Mouse (Mus musculus) forebrain, embryonic 15.5 days (tissue): ENCODE data around the gene Erich6b. TPM values are rescaled to one million over a fixed set of nuclear protein-coding genes. Genes with fewer than 3 reads are reported as not detected.

Source experiments
- ATAC-seq: fragments of 200-750 bp; cut with Nextera tagmentation; replicated peaks from 2 replicates; pipeline ENCODE4 v1.8.0; 2017; ENCODE audit warnings: mild to moderate bottlenecking, moderate TSS enrichment, moderate library complexity
- H3K27ac ChIP-seq: fragments of 300-500 bp; sonication (generic); replicated peaks from 2 replicates; pipeline ENCODE4 v1.5.1; 2015; ENCODE audit warnings: mild to moderate bottlenecking, inconsistent platforms
- H3K27me3 ChIP-seq: fragments of 300-500 bp; sonication (generic); 2 replicates; pipeline ENCODE4 v1.6.1; 2015; ENCODE audit warnings: inconsistent platforms
- H3K36me3 ChIP-seq: fragments of 300-500 bp; sonication (generic); 2 replicates; pipeline ENCODE4 v1.6.1; 2015; ENCODE audit warnings: mild to moderate bottlenecking, inconsistent platforms
- H3K4me1 ChIP-seq: fragments of 300-500 bp; sonication (generic); 2 replicates; pipeline ENCODE4 v1.6.1; 2015; ENCODE audit warnings: inconsistent platforms
- H3K4me2 ChIP-seq: fragments of 300-500 bp; sonication (generic); replicated peaks from 2 replicates; pipeline ENCODE4 v1.6.1; 2015; ENCODE audit warnings: mild to moderate bottlenecking, inconsistent platforms
- H3K4me3 ChIP-seq: fragments of 300-500 bp; sonication (generic); 2 replicates; pipeline ENCODE4 v1.5.1; 2015; ENCODE audit warnings: mild to moderate bottlenecking, inconsistent platforms
- H3K9ac ChIP-seq: fragments of 300-500 bp; sonication (generic); replicated peaks from 2 replicates; pipeline ENCODE4 v1.6.1; 2015; ENCODE audit warnings: mild to moderate bottlenecking, inconsistent platforms
- H3K9me3 ChIP-seq: fragments of 300-500 bp; sonication (generic); 2 replicates; pipeline ENCODE4 v1.6.1; 2016; ENCODE audit warnings: inconsistent platforms
- WGBS: fragments of 180-500 bp; shearing (Covaris S2); methylation state at CpG from one replicate; pipeline ENCODE4 v1.1.7; 2015; ENCODE audit warnings: mixed read lengths; 5-methylcytosine and 5-hydroxymethylcytosine counted together
- polyA plus RNA-seq: library from polyadenylated mRNA; unstranded; fragments of >200 nt; fragmentation: Nextera tagmentation; extraction: Ambion mirVana; gene quantifications from 2 replicates; pipeline ENCODE4 v1.2.1, GENCODE M21; 2015

Gene Erich6b
- polyA plus RNA-seq, 1 experiment from 2014 or later: not detected

DNA sequence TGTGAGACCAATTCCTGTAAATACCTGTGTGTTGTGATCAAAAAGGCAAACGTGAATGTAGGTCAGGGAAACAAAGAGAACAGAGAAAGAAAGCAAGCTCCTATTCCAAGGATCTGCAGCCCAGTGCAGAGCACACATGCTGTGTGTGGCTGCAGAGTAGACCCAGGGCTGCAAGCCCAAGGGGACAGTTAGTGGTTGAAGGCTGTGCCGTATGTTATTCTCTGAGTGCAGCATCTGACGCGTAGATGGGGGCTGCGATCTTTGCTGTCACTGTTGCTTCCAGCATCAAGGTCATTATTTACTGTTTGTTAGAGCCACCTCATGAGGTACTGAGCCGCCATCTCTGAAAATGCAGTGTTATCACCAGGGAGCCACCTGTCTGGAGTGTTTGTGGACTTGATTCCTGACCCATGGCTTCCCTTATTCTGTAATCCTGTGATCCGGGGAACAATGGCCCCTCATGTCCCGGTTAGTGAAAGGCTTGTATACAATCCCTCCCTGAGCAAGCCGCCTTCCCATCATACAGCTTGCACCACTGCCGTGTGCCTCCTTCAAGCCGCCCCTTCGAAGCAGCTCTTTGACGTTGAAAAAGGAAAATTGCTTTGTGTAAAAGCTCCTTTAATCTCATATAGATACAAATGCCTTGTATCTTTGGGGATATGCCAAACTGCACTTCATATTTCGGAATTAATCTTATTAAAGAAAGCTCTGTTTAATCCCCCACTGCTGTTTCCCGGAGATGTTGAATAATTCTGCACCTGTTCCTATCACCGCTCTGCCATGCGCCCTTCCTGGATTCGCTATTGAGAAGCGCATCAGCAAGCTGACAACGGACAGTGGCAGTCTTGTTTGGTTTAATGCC is 5.1 kb downstream of the Erich6b start:
- Histone ChIP-seq H3K27ac (peak overlapping the region; percentile 47; the same call in 1 of the 2 replicates), H3K9ac (peak overlapping the region; percentile 32), H3K27me3 (no peaks in the 10 kb centered on the region), H3K9me3 (no peaks in the 10 kb centered on the region), H3K4me2 (peak overlapping the region; percentile 19; the same call in 1 of the 2 replicates), H3K4me1 (peaks cover 15% of the 10 kb centered on the region), H3K36me3 (no peaks in the 10 kb centered on the region), H3K4me3 (no peak overlapping the region; the same call in 1 of the 2 replicates)
- 21% methylated on average over 20 of the region's 20 CpGs for WGBS
- ATAC-seq: peak; percentile 71

DNA sequence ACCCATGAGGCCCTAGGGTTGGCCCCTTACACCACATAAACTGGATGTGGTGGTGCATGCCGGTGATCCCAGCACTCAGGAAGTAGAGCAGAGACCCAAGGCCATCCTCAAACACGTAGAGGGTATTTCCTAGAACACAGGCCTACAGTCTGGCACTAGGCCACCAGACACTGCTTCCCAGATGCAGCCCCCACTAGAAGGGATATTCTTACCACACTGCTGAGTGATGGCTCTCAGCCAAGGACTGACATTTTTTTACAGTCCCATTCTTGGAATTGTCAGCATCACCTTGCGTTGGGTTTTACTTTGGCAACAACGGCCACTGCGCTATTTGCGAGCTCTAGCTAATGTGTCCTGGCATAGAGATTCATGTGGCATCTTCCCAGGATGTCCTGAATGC is 18.9 kb downstream of the Erich6b start:
- no peaks in the 10 kb centered on the region for H3K27me3 ChIP-seq
- no peak overlapping the region for H3K4me2 ChIP-seq
- H3K9me3 ChIP-seq: no peaks in the 10 kb centered on the region
- no peak overlapping the region for H3K27ac ChIP-seq
- H3K4me1 ChIP-seq: peaks cover 12% of the 10 kb centered on the region
- WGBS: 60% methylated on average over 6 of the region's 6 CpGs
- ATAC-seq: no peak
- H3K9ac ChIP-seq: no peak overlapping the region
- no peak overlapping the region for H3K4me3 ChIP-seq
- H3K36me3 ChIP-seq: no peaks in the 10 kb centered on the region

DNA sequence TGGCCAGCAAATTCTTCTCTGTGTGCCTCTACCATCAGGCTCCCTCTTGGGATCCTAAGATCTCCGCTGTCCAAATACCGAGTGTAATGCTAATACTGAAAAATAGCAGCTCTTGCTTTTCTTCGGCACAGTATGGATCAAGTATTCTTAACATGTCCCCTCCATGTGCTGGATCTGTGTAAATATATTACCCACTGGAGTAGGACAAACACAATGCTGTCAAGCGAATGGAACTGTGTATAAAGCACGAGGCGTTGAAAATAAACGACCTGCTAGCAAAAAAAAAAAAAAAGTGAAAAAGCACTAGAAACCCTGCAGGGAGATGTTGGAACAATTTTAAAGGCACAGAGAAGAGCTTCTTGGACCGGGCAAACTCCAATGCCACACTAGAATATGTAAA is 19.5 kb downstream of the Erich6b start:
- H3K9me3 ChIP-seq: no peaks in the 10 kb centered on the region
- H3K9ac ChIP-seq: no peak overlapping the region
- no peak overlapping the region for H3K4me3 ChIP-seq
- ATAC-seq: no peak
- WGBS: 33% methylated on average over 8 of the region's 8 CpGs
- peaks cover 12% of the 10 kb centered on the region for H3K4me1 ChIP-seq
- H3K36me3 ChIP-seq: no peaks in the 10 kb centered on the region
- H3K27me3 ChIP-seq: no peaks in the 10 kb centered on the region
- H3K27ac ChIP-seq: no peak overlapping the region
- no peak overlapping the region for H3K4me2 ChIP-seq

DNA sequence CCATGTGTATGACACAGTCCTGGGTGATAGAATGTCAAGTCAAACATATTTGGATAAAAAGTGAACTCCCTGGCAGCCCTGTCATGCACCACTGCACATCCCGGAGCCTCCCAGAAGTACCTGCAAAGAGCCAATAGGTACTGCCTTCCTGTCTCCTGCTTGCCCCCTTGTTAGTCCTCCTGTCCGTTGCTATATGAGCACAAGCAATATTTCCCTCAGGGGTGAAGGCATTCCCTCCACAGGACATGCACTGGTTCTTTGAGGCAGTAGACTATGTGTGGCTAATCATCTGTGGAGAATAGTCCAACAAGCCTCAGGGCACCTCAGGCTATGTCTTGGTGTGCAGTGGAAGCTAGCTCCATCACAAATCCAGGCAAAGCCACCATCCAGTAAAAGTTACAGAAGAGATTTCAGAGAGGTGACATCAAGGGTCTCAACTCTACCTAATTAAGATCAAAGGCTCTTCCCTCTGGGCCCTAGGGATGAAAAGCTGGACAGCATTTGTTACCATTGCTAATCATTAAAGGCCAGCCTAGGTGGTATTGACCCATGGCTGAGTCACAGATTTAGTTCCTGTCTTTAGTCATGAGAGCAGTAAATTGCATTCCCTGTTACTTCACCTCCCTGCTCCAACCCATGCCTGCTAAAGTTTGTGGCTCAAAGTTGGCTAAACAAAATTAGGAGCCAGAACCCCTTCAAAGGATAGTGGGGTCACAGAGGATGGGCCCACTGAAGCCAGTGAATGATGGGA is 23.5 kb downstream of the Erich6b start:
- H3K27me3 ChIP-seq: no peaks in the 10 kb centered on the region
- H3K27ac ChIP-seq: no peak overlapping the region
- H3K4me3 ChIP-seq: no peak overlapping the region
- ATAC-seq: no peak
- H3K9me3 ChIP-seq: no peaks in the 10 kb centered on the region
- 87% methylated on average over 2 of the region's 2 CpGs for WGBS
- no peaks in the 10 kb centered on the region for H3K36me3 ChIP-seq
- peaks cover 11% of the 10 kb centered on the region for H3K4me1 ChIP-seq
- H3K4me2 ChIP-seq: no peak overlapping the region
- no peak overlapping the region for H3K9ac ChIP-seq

DNA sequence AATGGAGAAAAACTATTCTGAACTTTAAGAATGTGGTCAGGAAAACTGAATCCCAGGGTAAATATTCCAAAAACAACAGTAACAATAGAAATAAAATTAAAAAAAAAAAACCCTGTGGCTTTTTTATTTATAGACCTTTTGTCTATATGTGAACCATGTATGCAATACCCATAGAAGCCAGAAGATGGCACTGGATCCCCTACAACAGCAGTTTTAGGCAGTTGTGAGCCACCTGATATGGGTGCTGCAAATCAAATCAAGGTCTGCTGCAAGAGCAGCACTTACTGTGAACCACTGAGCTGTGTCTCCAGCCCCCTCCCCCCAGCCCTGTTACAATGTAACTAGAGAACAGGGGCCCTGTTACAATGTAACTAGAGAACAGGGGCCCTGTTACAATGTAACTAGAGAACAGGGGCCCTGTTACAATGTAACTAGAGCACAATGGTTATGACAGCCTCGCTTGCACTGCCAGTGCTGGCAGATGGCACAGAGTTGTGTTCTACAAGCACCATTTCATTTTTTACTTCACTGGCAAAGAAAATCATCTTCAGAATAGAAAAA is 27.1 kb downstream of the Erich6b start:
- ATAC-seq: no peak

DNA sequence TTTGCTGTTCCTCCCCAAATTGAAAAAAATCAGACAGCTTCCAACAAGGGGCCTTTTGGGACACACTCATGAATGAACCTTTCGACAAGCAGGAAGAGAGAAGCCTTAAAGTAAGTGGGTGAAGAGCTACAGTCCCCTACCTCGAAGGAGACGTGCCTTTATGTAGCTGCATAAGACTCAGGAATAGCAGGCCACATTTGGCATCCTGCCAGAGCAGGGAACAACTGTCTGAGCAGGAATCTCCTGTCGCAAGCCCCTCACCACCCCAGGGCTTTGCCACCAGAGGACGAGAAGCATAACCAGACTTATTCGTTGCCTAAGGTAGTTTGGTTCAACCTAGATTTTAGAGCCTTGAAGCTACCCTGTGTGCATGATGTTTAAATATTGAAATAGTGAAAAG is 34.3 kb downstream of the Erich6b start:
- ATAC-seq: no peak
- Histone ChIP-seq H3K36me3 (no peaks in the 10 kb centered on the region), H3K4me3 (no peak overlapping the region), H3K27me3 (no peaks in the 10 kb centered on the region), H3K4me1 (no peaks in the 10 kb centered on the region), H3K9me3 (no peaks in the 10 kb centered on the region), H3K27ac (no peak overlapping the region), H3K4me2 (no peak overlapping the region), H3K9ac (no peak overlapping the region)
- WGBS: 39% methylated on average over 6 of the region's 6 CpGs

More for the DNA sequence above, 27.1 kb downstream of the Erich6b start:
- H3K27ac ChIP-seq: no peak overlapping the region
- H3K4me2 ChIP-seq: no peak overlapping the region
- H3K4me3 ChIP-seq: no peak overlapping the region
- H3K4me1 ChIP-seq: no peaks in the 10 kb centered on the region
- H3K9ac ChIP-seq: no peak overlapping the region
- 82% methylated on average over 1 of the region's 1 CpGs for WGBS
- H3K27me3 ChIP-seq: no peaks in the 10 kb centered on the region
- H3K36me3 ChIP-seq: no peaks in the 10 kb centered on the region
- H3K9me3 ChIP-seq: no peaks in the 10 kb centered on the region

DNA sequence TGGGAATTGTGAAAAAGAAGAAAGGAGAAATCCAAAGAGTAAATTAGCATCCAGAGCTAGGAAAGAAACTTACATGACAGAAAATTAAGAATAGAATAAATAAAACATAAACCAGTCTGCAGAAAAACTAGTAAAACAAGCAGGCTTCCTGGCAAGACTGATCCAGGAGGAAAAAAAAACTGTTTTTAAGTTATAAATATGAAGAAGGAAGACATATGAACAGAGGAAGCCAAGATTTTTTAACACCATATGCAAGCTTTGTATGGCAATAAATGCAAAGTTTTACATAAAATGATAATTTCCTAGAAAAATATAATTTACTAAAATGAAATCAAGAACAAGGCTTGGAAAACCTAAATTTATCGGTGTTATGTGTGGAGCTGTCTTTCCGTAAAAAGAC is 48.4 kb downstream of the Erich6b start:
- no peak overlapping the region for H3K4me2 ChIP-seq
- WGBS: 83% methylated on average over 2 of the region's 2 CpGs
- H3K9ac ChIP-seq: no peak overlapping the region
- no peaks in the 10 kb centered on the region for H3K4me1 ChIP-seq
- no peak for ATAC-seq
- H3K4me3 ChIP-seq: no peak overlapping the region
- no peaks in the 10 kb centered on the region for H3K9me3 ChIP-seq
- no peaks in the 10 kb centered on the region for H3K36me3 ChIP-seq
- peak overlapping the region; percentile 47 for H3K27ac ChIP-seq
- no peaks in the 10 kb centered on the region for H3K27me3 ChIP-seq

DNA sequence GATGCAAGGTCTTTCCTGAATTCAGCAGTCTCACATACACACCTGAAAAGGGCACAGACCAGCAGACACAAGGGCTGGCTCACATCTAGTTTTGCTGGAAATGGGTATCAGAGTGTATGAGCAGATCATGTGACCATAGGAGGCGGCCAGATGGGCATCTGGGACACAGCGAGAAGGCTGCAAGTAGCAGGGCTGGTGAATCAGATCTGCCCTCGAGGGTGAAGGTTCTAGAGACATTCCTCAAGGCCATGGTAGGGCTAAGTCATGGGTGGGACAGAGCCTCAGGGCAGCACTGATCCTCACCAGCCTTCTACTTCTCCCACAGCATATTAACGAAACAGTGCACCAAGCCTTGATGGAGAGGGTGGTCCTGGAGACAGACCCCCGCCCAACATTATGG is 54.0 kb downstream of the Erich6b start:
- H3K36me3 ChIP-seq: no peaks in the 10 kb centered on the region
- WGBS: 82% methylated on average over 5 of the region's 5 CpGs
- H3K4me3 ChIP-seq: no peak overlapping the region
- H3K4me1 ChIP-seq: no peaks in the 10 kb centered on the region
- no peak overlapping the region for H3K4me2 ChIP-seq
- H3K9me3 ChIP-seq: no peaks in the 10 kb centered on the region
- no peak overlapping the region for H3K9ac ChIP-seq
- no peak for ATAC-seq
- H3K27me3 ChIP-seq: no peaks in the 10 kb centered on the region
- H3K27ac ChIP-seq: no peak overlapping the region

DNA sequence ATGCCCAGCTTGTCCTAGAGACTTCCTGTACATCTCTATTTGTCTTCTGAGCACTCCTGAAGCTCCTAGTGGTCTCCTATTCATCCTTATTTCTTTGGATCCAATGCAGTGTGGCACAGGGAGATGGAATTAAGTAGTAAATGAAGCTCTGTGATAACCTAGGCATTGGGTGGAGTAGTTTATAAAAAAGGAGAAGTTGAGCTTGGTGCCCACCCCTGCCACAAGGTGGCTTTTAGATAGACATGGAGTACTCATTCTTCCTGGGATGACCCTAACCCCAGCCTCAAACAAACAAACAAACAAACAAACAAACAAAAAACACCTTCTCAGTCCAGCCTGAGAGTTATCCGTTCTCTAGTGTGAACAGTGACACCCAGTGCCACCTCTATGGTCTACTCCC is 55.9 kb downstream of the Erich6b start:
- Histone ChIP-seq H3K4me3 (no peak overlapping the region), H3K4me2 (no peak overlapping the region), H3K9ac (no peak overlapping the region), H3K27me3 (no peaks in the 10 kb centered on the region), H3K9me3 (no peaks in the 10 kb centered on the region), H3K4me1 (no peaks in the 10 kb centered on the region), H3K36me3 (peaks cover 3% of the 10 kb centered on the region; the same call in 1 of the 2 replicates), H3K27ac (no peak overlapping the region)
- ATAC-seq: no peak
- 88% methylated on average over 1 of the region's 1 CpGs for WGBS

DNA sequence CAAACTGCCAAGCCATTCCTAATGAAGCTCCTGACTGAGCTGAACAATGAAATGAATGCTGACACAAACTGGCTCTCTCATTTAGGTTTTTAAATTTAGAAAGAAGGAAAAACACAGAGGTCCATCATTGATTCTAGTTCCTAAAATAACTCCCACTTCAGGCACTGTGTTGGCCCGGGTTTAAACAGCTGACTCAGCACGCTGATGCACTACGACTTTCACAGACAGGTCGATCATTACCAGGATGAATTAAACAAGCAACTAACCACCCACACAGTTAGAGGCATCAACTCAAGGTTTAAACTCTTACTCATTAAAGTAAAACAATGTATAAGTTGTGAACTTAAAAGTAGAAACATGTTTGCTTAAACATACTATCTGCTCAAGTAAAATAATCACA is 64.6 kb downstream of the Erich6b start:
- no peak overlapping the region for H3K27ac ChIP-seq
- WGBS: 75% methylated on average over 4 of the region's 4 CpGs

DNA sequence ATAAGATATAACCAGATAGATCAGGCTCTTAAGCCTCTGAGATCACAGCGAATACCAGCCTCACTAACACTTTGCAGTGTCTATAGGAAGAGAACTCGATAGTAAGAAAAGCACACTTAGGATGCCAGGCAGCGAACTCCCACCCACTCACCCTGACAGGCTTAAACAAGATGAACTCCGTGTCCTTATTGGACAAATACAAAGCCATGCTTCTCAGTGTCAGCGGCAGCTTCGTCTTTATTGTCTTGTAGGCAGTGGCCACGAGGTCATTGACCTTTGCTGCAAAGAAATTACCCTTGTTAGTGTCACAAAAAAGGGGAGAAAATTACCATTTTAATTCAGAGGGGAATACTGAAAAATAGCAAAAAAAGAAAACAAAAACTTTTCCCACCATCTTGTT is 65.7 kb downstream of the Erich6b start:
- 36% methylated on average over 7 of the region's 7 CpGs for WGBS
- Histone ChIP-seq H3K9me3 (no peaks in the 10 kb centered on the region), H3K27me3 (no peaks in the 10 kb centered on the region), H3K4me1 (no peaks in the 10 kb centered on the region), H3K4me2 (no peak overlapping the region), H3K4me3 (no peak overlapping the region), H3K9ac (no peak overlapping the region), H3K27ac (no peak overlapping the region), H3K36me3 (peaks cover 56% of the 10 kb centered on the region)
- ATAC-seq: no peak

More for the DNA sequence above, 64.6 kb downstream of the Erich6b start:
- Histone ChIP-seq H3K9ac (no peak overlapping the region), H3K4me3 (no peak overlapping the region), H3K4me2 (no peak overlapping the region), H3K36me3 (peaks cover 52% of the 10 kb centered on the region), H3K27me3 (no peaks in the 10 kb centered on the region), H3K9me3 (no peaks in the 10 kb centered on the region), H3K4me1 (no peaks in the 10 kb centered on the region)
- no peak for ATAC-seq

DNA sequence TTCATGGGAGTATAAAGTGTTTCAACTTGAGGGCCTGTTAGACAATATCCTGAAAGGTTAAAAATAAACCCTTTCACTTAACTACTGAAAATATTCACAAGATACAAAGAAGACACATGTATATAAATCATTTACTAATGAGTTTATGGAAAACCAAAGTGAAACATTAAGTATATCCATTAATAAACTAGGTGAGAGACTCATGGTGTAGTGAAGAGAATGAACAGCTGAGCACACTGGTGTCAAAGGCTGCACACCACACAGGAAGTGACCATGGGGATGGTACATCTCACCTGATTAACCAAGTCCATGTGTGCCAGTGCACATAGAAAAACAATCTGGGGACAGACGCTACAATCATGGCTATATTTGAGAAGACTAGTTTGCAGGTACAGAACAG is 66.9 kb downstream of the Erich6b start:
- no peaks in the 10 kb centered on the region for H3K27me3 ChIP-seq
- no peak for ATAC-seq
- 95% methylated on average over 1 of the region's 1 CpGs for WGBS
- no peaks in the 10 kb centered on the region for H3K4me1 ChIP-seq
- H3K4me3 ChIP-seq: no peak overlapping the region
- no peak overlapping the region for H3K27ac ChIP-seq
- no peak overlapping the region for H3K9ac ChIP-seq
- H3K4me2 ChIP-seq: no peak overlapping the region
- H3K9me3 ChIP-seq: no peaks in the 10 kb centered on the region
- H3K36me3 ChIP-seq: peaks cover 45% of the 10 kb centered on the region
